Mouse (Mus musculus): ENCODE results near the gene Deup1.
"Not testable (repeated sequence)": the region's sequence is repeated elsewhere in the genome, so short reads cannot be mapped to it uniquely, and the experiment has no call there.

Gene Deup1

GRCm38 (mm10) chr9:15587157-15587854 is 40.4 kb downstream of the Deup1 start:
- DNase-seq (ENCODE audit: low spot score in 2 of 2): no peak

GRCm38 (mm10) chr9:15585956-15586355 is 41.8 kb downstream of the Deup1 start:
- no peak for DNase-seq (ENCODE audit: low spot score in 2 of 2)

- DNase-seq (ENCODE audit: low spot score in 2 of 2): no peak
These were observed 43.5 kb downstream of the Deup1 start for GRCm38 (mm10) chr9:15584209-15584608.

GRCm38 (mm10) chr9:15582026-15582425 is 45.7 kb downstream of the Deup1 start:
- DNase-seq (ENCODE audit: low spot score in 2 of 2): no peak

GRCm38 (mm10) chr9:15580176-15580575 is 47.6 kb downstream of the Deup1 start:
- no peak for DNase-seq (ENCODE audit: low spot score in 2 of 2)

- DNase-seq (ENCODE audit: low spot score in 2 of 2): no peak
These were observed 48.8 kb downstream of the Deup1 start for GRCm38 (mm10) chr9:15578946-15579345.

GRCm38 (mm10) chr9:15578427-15578826 is 49.3 kb downstream of the Deup1 start:
- DNase-seq (ENCODE audit: low spot score in 2 of 2): no peak

- DNase-seq (ENCODE audit: low spot score in 2 of 2): no peak
These were observed 52.8 kb downstream of the Deup1 start for GRCm38 (mm10) chr9:15574750-15575454.

GRCm38 (mm10) chr9:15562353-15562752 is 65.4 kb downstream of the Deup1 start:
- DNase-seq (ENCODE audit: low spot score in 2 of 2): no peak

- no peak for DNase-seq (ENCODE audit: low spot score in 2 of 2)
These were observed 67.3 kb downstream of the Deup1 start for GRCm38 (mm10) chr9:15560451-15560850.

GRCm38 (mm10) chr9:15553322-15553721 is 74.4 kb downstream of the Deup1 start:
- no peak for DNase-seq (ENCODE audit: low spot score in 2 of 2)

GRCm38 (mm10) chr9:15551933-15552851 is 75.5 kb downstream of the Deup1 start:
- DNase-seq (ENCODE audit: low spot score in 2 of 2): no peak

- not testable (repeated sequence) for DNase-seq (ENCODE audit: low spot score in 2 of 2)
These were observed 76.7 kb downstream of the Deup1 start for GRCm38 (mm10) chr9:15551073-15551472.

GRCm38 (mm10) chr9:15550461-15550961 is 77.2 kb downstream of the Deup1 start:
- no peak for DNase-seq (ENCODE audit: low spot score in 2 of 2)

GRCm38 (mm10) chr9:15541735-15542354 is 85.9 kb downstream of the Deup1 start:
- DNase-seq (ENCODE audit: low spot score in 2 of 2): no peak

- DNase-seq (ENCODE audit: low spot score in 2 of 2): no peak
These were observed 88.7 kb downstream of the Deup1 start for GRCm38 (mm10) chr9:15538979-15539533.

GRCm38 (mm10) chr9:15537455-15538048 is 90.2 kb downstream of the Deup1 start:
- no peak for DNase-seq (ENCODE audit: low spot score in 2 of 2)

GRCm38 (mm10) chr9:15536861-15537426 is 90.8 kb downstream of the Deup1 start:
- DNase-seq (ENCODE audit: low spot score in 2 of 2): no peak

GRCm38 (mm10) chr9:15535418-15535817 is 92.3 kb downstream of the Deup1 start:
- no peak for DNase-seq (ENCODE audit: low spot score in 2 of 2)

- peak in 1 of 2 experiments; percentile 34 for DNase-seq (ENCODE audit: low spot score in 2 of 2)
These were observed 93.6 kb downstream of the Deup1 start for GRCm38 (mm10) chr9:15534110-15534509.

All from spleen, postnatal 4 days (tissue).